Mouse (Mus musculus): ENCODE results near the gene Olfr1457. TPM values are rescaled to one million over a fixed set of nuclear protein-coding genes. Genes with fewer than 3 reads are reported as not detected.

Olfr1457 gene
- polyA plus RNA-seq (2015; fragmentation: Nextera tagmentation; extraction: Ambion mirVana), result not detected in 2 replicates

- Histone ChIP-seq H3K4me2 (replicated peaks) (no peak within 1 kb of the TSS), H3K27ac (no peak within 1 kb of the TSS), H3K27me3 (no peaks in the 10 kb centered on the region), H3K9ac (replicated peaks) (no peak within 1 kb of the TSS), H3K36me3 (no peaks in the 10 kb centered on the region), H3K4me3 (replicated peaks) (no peak within 1 kb of the TSS), H3K4me1 (replicated peaks) (no peaks in the 10 kb centered on the region), H3K9me3 (peaks cover 21% of the 10 kb centered on the region)
- WGBS, result 79% methylated on average over 2 of the region's 2 CpGs
- ATAC-seq, result no peak
Observed at GRCm38 (mm10) chr19:13097791-13098190, at the start of gene Olfr1457. Olfr1457 (minus strand) TSS chr19:13097891.

- no peak within 1 kb of the TSS for H3K27ac ChIP-seq
- 81% methylated on average over 3 of the region's 3 CpGs for WGBS
- peaks cover 27% of the 10 kb centered on the region for H3K9me3 ChIP-seq
- ATAC-seq, result no peak
- H3K4me2 ChIP-seq (replicated peaks), result no peak within 1 kb of the TSS
- no peaks in the 10 kb centered on the region for H3K36me3 ChIP-seq
- H3K4me3 ChIP-seq (replicated peaks), result no peak within 1 kb of the TSS
- H3K27me3 ChIP-seq, result no peaks in the 10 kb centered on the region
- H3K9ac ChIP-seq (replicated peaks), result no peak within 1 kb of the TSS
- no peaks in the 10 kb centered on the region for H3K4me1 ChIP-seq (replicated peaks)
Observed at GRCm38 (mm10) chr19:13106675-13107074, 9.0 kb upstream of the Olfr1457 start, which contains the start of gene Olfr1458. Olfr1458 (minus strand) TSS chr19:13106775.

GRCm38 (mm10) chr19:13093908-13094307 lies 3.8 kb downstream of the Olfr1457 start:
- ATAC-seq, result no peak
- no peak overlapping the region for H3K9ac ChIP-seq (replicated peaks)
- no peak overlapping the region for H3K27ac ChIP-seq
- no peak overlapping the region for H3K4me2 ChIP-seq (replicated peaks)
- H3K4me1 ChIP-seq (replicated peaks), result no peaks in the 10 kb centered on the region
- 85% methylated on average over 1 of the region's 1 CpGs for WGBS
- no peak overlapping the region for H3K4me3 ChIP-seq (replicated peaks)
- H3K27me3 ChIP-seq, result no peaks in the 10 kb centered on the region
- peaks cover 24% of the 10 kb centered on the region for H3K9me3 ChIP-seq
- no peaks in the 10 kb centered on the region for H3K36me3 ChIP-seq

GRCm38 (mm10) chr19:13060310-13060709 lies 37.4 kb downstream of the Olfr1457 start, which contains the start of gene Olfr1454:
Olfr1454 (plus strand) TSS chr19:13060610.
- Histone ChIP-seq H3K9ac (replicated peaks) (no peak within 1 kb of the TSS), H3K4me2 (replicated peaks) (no peak within 1 kb of the TSS), H3K4me3 (replicated peaks) (no peak within 1 kb of the TSS), H3K27me3 (no peaks in the 10 kb centered on the region), H3K27ac (no peak within 1 kb of the TSS), H3K36me3 (no peaks in the 10 kb centered on the region), H3K4me1 (replicated peaks) (no peaks in the 10 kb centered on the region), H3K9me3 (peaks cover 25% of the 10 kb centered on the region)
- WGBS, result 72% methylated on average over 2 of the region's 2 CpGs
- no peak for ATAC-seq

Other genes with a start within 250 kb of the Olfr1457 start
- not detected in 2 replicates for gene Olfr1444, start 240.6 kb downstream of the Olfr1457 start, polyA plus RNA-seq (2015; fragmentation: Nextera tagmentation; extraction: Ambion mirVana)
- not detected in 2 replicates for gene Olfr1445, start 214.0 kb downstream of the Olfr1457 start, polyA plus RNA-seq (2015; fragmentation: Nextera tagmentation; extraction: Ambion mirVana)
- not detected in 2 replicates for gene Olfr1446, start 204.4 kb downstream of the Olfr1457 start, polyA plus RNA-seq (2015; fragmentation: Nextera tagmentation; extraction: Ambion mirVana)
- gene Olfr1447, start 194.1 kb downstream of the Olfr1457 start, polyA plus RNA-seq (2015; fragmentation: Nextera tagmentation; extraction: Ambion mirVana), result not detected in 2 replicates
- gene Olfr1448, start 173.5 kb downstream of the Olfr1457 start, polyA plus RNA-seq (2015; fragmentation: Nextera tagmentation; extraction: Ambion mirVana), result not detected in 2 replicates
- not detected in 2 replicates for gene Olfr1449, start 167.1 kb downstream of the Olfr1457 start, polyA plus RNA-seq (2015; fragmentation: Nextera tagmentation; extraction: Ambion mirVana)
- gene Olfr1450, start 147.6 kb downstream of the Olfr1457 start, polyA plus RNA-seq (2015; fragmentation: Nextera tagmentation; extraction: Ambion mirVana), result not detected in 2 replicates
- not detected in 2 replicates for gene Olfr1451, start 102.9 kb downstream of the Olfr1457 start, polyA plus RNA-seq (2015; fragmentation: Nextera tagmentation; extraction: Ambion mirVana)
- gene Olfr1453, start 69.6 kb downstream of the Olfr1457 start, polyA plus RNA-seq (2015; fragmentation: Nextera tagmentation; extraction: Ambion mirVana), result not detected in 2 replicates
- not detected in 2 replicates for gene Olfr1454, start 37.3 kb downstream of the Olfr1457 start, polyA plus RNA-seq (2015; fragmentation: Nextera tagmentation; extraction: Ambion mirVana)
- not detected in 2 replicates for gene Olfr1458, start 8.9 kb upstream of the Olfr1457 start, polyA plus RNA-seq (2015; fragmentation: Nextera tagmentation; extraction: Ambion mirVana)
- gene Olfr1459, start 51.7 kb upstream of the Olfr1457 start, polyA plus RNA-seq (2015; fragmentation: Nextera tagmentation; extraction: Ambion mirVana), result not detected in 2 replicates
- gene Olfr1461, start 65.1 kb upstream of the Olfr1457 start, polyA plus RNA-seq (2015; fragmentation: Nextera tagmentation; extraction: Ambion mirVana), result not detected in 2 replicates
- not detected in 2 replicates for gene Olfr1462, start 87.8 kb upstream of the Olfr1457 start, polyA plus RNA-seq (2015; fragmentation: Nextera tagmentation; extraction: Ambion mirVana)
- not detected in 2 replicates for gene Olfr1463, start 133.4 kb upstream of the Olfr1457 start, polyA plus RNA-seq (2015; fragmentation: Nextera tagmentation; extraction: Ambion mirVana)
- gene Olfr1465, start 217.7 kb upstream of the Olfr1457 start, polyA plus RNA-seq (2015; fragmentation: Nextera tagmentation; extraction: Ambion mirVana), result not detected in 2 replicates
- gene Olfr1466, start 241.0 kb upstream of the Olfr1457 start, polyA plus RNA-seq (2015; fragmentation: Nextera tagmentation; extraction: Ambion mirVana), result not detected in 2 replicates